Mouse (Mus musculus): ENCODE measurements at regions not wholly inside any gene's neighbourhood (a gene's known extent, or its start where the extent isn't known, plus 50 kb on each side); places are given as distances from the start of the nearest gene placed in this dataset.

DNA sequence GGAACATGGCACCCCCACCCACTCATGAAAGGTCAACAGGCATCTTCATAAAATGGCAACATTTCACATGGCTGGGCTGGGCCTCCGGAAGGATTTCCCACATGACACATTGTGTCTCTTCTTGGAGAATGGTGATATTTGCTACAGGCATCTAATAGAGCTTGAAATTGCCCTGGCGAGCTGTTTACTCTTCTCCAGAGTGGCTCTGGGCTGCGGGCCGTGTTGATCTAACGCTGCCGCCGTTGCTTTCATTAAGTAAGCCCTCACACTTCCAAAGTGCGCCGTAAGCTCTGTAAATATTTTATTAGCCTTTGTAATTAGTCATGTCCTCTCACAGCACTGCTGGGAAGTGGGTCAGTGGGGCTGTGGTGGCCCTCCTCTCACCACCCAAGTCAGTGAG lies 164.4 kb upstream of the Ctnnb1 start:
- DNase-seq (ENCODE audit: low spot score in 2 of 2): no peak

DNA sequence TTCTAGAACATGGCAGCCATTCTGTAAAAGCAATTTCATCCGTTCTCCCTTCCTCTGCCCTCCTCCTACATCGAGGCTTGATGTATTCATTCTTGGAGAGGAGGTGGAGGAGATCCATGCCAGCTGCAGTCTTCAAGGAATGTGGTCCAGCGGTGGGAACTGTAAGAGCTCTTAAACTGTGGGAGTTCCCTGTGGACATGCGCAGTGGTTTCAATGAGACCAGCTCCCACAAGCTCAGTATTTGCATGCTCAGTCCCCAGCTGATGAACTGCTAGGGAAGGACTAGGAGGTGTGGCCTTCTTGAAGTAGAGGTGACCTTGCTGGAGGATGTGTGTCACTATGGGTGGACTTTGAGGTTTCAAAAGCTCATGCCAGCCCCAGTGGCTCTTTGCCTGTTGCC lies 163.7 kb upstream of the Ctnnb1 start:
- no peak for DNase-seq (ENCODE audit: low spot score in 2 of 2)

DNA sequence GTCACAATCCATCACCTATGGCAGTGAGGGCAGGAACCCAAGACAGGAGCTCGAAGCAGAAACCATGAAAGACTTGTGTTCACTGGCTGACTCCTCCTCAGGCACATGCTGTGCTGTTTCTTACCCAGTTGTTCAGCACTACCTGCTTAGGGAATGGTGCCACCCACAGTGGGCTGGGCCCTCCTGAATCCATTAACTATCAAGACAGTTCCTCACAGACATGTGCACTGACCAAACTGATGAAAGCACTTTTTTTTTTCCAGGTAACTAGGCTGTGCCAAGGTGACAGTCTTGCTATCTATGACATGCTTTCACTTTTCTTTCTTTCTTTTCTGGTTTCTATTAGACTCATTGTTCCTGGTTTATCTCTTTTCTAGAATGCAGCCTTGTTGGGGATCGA lies 162.1 kb upstream of the Ctnnb1 start:
- DNase-seq (ENCODE audit: low spot score in 2 of 2): no peak

DNA sequence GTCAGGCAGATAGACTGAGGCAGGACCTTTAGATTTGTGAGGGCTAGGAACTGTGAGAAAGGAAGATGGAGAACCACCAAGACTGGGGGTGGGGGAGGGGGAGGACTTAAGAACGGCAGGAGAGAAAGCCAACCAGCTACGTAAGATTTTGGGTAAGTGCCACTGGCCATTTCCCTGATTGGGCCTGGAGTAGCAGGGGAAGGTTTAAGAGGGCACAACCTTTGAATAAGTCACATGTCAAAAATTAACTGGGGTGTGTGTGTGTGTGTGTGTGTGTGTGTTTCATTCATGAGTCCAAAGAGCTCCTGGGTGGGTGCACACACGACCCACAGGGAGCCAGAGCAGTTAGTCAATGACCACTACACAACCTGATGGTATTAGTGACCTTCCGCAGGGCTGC lies 161.6 kb upstream of the Ctnnb1 start:
- DNase-seq (ENCODE audit: low spot score in 2 of 2): no peak

DNA sequence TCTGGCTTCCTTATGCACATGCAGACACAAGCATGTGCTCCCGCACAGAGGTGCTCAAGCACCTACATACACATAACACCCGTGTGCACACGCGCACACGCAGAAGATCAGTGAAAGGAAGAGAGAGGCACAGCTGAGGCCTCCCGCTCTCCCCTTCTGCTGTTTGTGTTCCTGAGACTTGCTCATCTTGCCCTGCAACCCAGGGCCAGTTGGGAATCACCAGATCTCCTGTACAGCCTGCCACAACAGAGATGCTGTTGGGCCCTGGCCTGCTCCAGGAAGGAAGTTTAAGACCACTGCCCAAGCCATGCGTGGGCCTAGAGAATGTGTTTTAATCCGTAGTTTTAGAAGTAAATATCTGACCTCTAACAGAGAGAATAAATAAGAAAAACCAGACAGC lies 160.0 kb upstream of the Ctnnb1 start:
- no peak for DNase-seq (ENCODE audit: low spot score in 2 of 2)

DNA sequence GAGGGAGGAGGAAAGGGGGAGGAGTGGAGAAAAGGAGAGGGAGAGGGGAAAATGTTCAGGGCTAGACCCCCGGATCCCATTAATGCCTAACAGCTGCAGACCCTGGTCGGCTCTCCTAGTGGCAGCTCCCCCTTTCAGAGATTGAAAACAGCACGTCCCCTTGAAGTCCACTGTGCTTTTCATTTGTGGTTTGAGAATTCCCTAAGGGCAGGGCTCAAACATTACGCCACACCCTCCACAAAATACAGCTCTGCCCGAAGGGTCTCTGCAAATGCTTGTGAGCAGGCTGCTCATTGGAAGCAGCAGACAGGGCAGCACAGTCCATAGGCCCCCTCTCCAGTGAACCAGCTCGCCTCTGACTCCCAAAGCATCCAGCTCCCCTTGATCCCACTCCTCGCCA lies 159.3 kb upstream of the Ctnnb1 start:
- no peak for DNase-seq (ENCODE audit: low spot score in 2 of 2)

DNA sequence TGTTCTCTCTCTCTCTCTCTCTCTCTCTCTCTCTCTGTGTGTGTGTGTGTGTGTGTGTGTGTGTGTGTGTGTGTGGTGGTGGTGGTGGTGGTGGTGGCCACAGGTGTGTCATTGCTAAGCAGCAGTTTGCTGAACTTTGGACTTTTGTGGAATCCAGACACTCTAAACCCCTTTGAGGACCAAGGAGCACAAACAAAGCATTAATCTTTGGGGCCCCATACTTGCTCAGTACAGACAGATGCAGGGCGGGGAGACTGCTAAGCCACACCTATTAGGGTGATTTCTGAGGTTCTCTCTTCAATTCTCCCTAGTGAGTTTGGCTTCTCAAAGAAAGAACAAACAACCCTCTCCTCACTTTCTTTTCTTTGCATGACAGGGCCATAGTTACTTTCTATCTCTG lies 158.1 kb upstream of the Ctnnb1 start:
- DNase-seq (ENCODE audit: low spot score in 2 of 2): no peak

DNA sequence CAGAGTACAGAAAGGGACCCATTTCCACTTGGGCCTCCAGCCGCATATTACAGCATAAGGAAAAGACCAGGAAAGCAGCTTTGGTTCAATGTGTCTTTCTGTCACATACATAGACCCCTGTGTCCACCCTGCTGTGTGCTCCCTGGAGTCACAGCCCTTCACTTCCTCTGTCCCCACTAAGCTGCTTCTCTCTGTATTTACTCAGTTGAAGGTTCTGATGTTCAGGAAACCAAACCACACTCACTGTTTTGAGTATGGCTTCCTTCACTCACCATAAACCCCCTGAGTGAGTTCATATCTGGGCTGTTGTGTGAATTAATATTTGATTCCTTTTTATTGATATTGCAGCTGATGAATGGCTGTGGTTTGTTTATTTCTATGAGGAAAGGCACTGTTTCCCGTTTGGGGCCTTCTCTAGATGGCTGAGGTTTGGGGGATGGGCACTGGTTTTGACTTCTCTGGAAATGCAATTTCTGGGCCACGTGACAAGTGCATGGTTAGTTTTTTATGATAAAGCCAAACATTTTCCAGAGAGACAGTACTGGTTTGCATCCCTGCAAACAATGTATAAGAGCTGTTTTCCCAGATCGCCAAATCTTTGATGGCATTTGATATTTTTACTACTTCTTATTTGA lies 157.0 kb upstream of the Ctnnb1 start:
- DNase-seq (ENCODE audit: low spot score in 2 of 2): no peak

DNA sequence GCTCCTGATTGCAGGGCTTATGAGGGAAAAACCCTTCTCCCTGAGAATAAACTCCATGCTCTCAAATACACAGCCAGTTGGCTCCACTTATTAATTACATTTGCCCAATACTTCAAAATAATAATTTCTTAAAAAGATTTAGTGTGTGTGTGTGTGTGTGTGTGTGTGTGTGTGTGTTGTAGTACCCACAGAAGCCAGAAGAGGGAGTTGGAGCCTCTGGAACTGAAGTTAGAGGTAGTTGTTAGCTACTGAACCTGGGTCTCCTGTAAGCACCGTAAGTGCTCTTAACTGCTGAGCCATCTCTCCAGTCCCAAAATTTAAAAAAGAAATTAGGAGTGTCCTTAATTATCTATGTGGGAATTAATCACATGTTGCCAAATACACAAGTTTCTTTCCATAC lies 154.8 kb upstream of the Ctnnb1 start:
- peak in 1 of 2 experiments; percentile 25 for DNase-seq (ENCODE audit: low spot score in 2 of 2)

DNA sequence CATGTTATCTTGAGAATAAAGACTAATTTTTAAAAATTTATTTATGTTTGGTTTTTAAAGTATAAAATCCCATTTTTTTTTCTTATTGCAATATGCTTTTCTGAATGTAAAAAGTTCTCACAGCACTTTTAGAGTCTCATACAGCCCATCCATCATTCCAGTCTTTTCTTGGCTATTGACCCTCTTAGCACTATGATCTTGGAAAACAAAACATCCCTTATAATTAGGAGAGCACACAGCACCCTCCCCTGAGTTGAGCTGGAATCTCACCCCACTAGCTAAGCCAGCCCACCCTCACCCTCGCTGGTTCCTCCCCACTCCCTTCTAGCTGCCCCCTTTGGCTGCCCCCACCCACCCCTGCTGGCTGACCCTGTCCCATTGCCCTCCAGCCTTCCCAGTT lies 154.2 kb upstream of the Ctnnb1 start:
- no peak for DNase-seq (ENCODE audit: low spot score in 2 of 2)

DNA sequence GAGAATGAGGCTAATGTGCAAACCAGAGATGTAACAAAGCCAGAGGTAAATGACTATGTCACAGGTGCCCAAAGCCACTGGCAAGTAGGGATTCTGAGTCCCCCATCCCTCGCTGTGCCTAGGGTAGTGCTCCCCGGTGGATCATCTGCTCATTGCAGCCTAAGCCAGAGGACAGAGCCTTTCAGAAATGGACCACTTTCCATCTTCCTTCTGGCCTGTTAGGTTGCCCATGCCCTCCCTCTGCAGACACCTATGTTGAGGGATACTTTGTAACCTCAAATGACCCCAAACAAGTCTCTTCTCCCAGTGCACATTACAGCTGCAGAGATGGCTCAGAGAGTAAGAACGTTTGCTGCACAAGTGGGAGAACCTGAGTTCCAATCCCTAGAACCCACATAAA lies 153.3 kb upstream of the Ctnnb1 start:
- DNase-seq (ENCODE audit: low spot score in 2 of 2): no peak

DNA sequence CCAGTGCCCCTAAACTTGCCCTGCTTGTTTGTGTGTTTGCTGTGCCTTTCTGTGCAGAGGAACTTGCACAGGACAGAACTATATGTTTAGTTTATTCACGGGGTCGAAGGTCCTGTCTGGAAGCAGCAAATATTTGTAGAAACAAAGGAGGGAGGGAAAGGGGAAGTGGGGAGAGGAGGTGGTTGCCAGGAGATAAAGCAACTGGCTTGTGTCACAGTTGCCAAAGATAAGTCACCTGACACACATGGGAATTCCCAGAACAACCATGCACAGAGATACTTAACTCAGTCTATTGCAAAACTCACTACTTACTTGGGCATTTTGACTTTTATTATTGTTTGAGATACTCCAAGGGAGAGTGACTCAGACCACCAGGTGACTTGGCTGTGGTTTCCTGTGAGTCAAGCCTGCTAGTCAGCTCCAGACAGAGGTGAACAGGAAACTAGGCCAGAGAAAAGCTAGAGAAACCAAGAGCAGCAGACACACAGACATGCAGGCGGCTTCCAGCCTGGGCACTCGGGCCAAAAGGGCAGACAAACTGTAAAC lies 152.5 kb upstream of the Ctnnb1 start:
- no peak for DNase-seq (ENCODE audit: low spot score in 2 of 2)

DNA sequence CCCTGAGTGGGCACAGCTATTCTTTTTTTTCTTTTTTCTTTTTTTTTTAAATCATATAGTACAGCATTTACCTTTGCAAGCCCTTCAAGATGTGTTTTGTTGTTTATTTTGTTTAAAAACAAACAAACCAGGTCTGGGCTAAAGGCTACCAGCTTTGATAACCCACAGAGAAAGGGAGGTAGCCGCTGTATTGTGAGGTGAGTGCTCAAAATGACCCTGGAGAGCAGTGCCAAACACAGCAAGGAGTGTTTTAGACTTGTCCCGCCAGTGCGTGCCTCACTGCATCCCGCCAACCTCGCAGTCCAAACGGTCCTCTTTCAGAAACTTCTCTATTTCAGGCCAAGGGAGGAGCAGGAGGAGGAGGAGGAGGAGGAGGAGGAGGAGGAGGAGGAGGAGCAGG lies 152.0 kb upstream of the Ctnnb1 start:
- DNase-seq (ENCODE audit: low spot score in 2 of 2): no peak

DNA sequence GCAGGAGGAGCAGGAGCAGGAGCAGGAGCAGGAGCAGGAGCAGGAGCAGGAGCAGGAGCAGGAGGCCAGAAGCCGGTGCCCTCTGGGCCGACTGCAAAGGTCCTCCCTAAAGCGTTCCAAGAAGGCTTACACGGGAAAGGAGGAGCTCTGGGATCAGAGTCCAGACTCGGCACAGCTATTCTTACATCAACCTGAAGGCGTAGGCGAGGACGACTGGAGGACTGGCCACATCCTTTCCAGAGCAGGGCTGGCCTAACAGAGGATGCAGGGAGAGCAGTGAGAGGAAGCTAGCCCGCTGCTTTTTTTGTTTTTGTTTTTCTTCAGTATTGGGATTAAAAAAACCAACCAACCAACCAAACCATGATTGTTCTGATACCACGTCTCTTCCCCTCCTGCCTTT lies 151.5 kb upstream of the Ctnnb1 start:
- DNase-seq (ENCODE audit: low spot score in 2 of 2): no peak

DNA sequence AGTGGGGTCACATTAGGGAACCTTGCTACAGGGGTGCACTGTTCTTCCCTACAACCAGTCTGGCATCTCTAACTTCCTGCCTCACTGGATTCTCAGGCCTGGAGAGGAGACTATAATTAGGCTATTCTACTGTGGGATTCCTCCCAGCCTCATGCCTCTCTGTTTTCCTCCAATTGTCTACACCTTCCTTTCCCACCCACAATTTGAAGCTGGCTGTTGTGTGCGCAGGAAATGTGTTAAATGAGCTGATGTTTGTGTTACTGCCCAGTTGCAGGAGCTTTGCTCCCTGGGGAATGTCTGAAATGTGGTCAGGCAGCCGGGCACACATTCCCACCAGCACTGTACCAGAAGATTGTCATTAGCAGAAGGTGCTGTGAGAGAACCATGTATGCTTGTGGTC lies 150.6 kb upstream of the Ctnnb1 start:
- no peak for DNase-seq (ENCODE audit: low spot score in 2 of 2)

DNA sequence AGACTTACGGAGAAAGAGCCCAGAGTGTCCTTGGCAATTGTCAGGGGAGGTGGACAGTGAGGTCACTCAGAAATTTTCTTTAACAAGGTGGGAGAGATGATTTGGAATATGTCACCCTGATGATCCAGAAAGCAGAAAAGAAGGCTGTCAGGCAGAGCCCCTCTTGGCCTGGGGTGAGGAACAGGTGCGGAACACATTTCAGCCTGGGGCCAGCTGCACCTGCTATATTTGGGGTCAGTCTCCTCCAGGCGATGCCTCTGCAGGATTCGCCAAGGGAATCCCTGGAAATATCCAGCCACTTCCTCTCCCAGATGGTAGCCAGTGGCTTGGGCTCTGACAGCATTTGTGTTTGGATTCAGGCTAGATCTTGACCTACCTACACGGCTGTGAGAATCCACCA lies 134.8 kb upstream of the Ctnnb1 start:
- no peak for DNase-seq (ENCODE audit: low spot score in 2 of 2)

DNA sequence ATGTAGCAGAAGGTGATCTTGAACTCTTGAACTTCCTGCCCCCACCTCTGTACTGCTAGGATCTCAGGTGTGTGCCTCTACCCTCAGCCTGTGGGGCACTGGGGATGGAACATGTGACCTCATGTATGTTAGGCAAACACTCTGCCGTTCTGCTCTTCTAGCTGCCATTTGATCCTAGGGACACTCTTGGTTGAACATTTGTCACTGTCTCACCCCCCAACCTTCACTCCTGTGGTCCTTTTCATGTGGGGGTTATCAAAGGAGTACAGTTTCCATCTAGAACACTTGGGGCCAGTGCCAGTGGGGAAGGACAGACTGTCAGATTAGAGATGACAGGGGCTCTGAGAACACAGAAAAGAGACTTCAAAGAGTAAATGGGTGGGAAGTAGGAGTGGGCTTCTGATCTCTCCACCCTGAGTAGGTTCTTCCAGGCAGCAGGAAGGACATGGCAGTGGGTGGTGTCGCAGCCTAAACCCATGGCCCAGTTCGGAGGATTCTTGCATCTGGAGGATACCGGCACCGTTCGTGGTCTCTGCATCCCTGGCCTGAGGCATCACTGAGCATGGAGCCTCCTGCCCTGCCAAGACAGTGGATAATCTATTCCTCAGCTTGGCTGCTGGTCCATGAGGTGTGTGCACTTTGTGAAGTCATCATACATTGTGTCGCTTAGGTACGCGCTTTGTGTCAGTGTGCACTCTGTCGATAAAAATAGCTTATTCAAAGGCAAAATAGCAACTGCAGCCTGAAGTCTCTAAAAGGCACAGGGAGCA lies 132.7 kb upstream of the Ctnnb1 start:
- no peak for DNase-seq (ENCODE audit: low spot score in 2 of 2)

DNA sequence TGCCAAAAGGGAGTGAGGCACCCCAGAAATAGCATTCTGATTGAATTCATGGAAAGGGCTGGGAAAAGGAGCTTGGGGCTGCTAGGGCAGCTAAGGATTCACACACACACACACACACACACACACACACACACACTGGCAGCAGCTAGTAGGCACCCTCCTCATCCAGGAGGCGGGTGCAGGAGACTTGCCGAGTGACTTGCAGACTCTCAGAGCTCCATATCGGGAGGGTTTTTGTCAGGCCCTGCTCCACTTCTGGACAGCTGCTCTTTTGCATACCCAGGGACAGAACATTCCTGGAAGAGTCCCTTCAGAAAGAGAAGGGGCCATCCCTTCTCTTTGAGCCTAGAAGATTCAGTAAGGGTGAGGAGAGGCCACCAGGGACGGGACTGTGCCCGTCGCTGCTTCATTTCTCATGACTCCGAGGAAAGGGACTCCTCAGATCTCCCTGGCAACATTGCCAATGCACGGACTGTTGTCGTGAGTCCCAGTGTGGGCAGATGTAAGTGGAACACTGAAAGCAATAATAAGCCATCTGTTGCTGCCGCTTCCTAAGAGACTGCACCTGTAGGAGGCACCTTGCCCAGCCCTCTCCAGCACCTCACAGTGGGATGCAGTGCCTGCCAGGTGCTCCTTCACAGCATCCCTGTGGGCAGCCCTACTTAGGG lies 130.9 kb upstream of the Ctnnb1 start:
- no peak for DNase-seq (ENCODE audit: low spot score in 2 of 2)

DNA sequence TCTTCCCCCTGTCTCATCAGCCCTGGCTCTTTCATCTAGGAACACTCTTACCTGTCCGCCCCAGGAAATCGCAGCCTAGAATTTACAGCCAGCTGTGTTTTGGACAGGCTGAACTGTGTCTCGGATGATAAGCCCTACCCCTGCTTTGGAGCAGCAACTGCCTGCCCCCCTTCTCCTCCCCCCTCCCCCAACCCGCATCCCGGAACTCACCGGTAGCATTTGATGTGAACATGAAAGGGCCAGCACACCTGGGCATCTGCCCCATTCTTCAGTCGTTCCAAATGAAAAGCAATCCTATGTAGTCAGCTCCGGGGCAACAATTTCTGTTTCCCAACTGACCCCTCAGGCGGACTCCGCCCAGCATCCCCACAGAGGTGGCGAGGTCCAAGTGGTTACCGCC lies 130.1 kb upstream of the Ctnnb1 start:
- DNase-seq (ENCODE audit: low spot score in 2 of 2): no peak

DNA sequence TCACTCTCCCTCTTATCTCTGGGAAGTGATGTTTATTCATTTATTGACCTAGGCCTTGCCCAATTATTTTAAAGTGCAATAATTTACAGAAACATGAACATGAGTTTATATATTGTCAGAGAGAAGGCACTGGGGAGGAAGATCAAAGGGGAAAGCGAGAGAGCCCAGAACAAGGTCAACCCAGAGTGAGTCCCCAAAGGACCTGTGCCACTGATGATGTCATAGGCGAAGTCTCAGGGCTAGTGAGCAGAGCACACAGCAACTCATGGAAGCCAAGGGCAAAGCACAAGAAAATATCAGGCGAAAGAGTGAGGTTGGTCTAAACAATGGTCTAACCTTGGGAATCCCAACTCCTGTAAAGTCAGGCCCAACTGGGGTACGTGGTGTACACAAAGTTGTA lies 126.4 kb upstream of the Ctnnb1 start:
- DNase-seq (ENCODE audit: low spot score in 2 of 2): no peak

DNA sequence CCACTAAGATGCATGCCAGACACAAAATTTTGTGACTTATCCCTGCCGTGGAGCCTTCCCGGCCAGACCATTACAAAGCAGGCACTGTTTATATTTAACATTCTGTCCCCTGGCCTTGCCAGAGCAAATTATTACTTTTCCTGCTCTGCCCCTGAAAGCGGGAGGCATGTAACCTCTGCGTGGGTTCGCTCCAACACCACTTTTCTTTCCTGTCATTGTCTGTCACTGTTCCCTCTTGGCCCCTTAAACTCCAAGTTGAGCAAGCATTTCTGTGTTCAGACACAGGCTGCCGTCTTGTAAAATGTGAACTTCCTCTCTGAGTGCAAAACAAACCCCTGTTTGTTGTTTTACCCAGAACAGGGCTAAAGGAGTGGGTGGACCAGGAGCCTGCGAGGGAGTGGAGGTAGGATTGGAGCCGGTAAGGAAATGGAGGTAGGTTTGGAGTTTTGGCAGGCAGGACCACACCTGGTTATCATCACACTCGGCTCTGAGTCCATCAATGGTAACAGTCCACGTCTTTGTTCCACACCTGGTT lies 124.2 kb upstream of the Ctnnb1 start:
- no peak for DNase-seq (ENCODE audit: low spot score in 2 of 2)

DNA sequence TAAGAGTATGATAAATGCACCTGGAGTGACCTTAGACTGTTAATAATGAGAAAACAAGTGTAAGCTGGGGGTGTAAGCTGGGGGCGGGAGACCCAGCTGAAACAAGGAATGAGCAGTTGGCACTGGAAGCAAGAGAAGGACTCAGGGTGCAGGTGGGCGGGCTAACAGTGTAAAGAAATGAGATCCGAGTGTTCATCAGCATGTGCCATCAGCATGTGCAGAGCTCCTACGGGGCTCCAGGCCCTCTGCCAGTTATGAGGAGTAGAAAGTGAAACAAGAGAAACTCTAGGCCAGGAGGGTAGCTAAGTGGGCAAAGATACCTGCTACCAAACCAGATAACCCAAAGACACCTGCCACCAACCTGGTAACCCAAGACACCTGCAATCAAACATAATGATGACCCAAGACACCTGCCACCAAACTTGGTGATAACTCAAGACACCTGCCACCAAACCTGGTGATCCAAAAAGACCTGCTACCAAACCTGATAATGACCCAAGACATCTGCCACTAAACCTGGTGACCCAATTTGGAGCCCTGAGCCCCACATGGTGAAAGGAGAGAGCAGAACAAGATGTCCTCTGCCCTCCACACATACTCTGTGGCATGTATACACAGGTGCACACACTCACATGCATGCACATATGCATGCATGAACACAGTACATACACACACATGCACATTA lies 120.1 kb upstream of the Ctnnb1 start:
- no peak for DNase-seq (ENCODE audit: low spot score in 2 of 2)

Measured in spleen, postnatal 10 days (tissue).